Mouse (Mus musculus) spleen, postnatal 10 days (tissue): ENCODE measurements around the gene Pex11b.
"Not testable (repeated sequence)": the region's sequence is repeated elsewhere in the genome, so short reads cannot be mapped to it uniquely, and the experiment has no call there.

Experiments used
- DNase-seq, 2 experiments: peaks; one replicate each; pipeline ENCODE4 v3.0.0; 2021 to 2022; ENCODE audit warnings: low spot score in 2 of 2

Pex11b gene

DNA sequence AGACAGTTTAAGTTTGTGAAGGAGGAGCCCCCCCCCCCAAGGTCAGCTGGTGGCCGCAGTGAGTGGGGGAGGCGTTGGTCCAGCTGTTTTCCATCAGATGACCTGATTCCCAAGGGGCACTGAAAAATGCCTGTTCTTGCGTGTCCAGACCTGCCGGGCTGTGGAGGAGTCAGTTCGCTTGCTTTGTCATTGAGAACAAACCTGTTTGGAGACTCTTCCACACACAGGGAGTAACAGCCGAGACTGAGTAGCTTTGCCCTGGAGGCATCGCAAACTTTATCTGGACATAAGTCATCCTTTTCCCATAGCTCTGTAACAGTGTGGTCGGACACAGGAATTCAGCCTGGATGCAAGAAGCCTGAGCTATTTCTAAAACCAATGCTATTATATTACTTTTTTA, 39.3 kb downstream of the Pex11b start:
- DNase-seq, result no peak

DNA sequence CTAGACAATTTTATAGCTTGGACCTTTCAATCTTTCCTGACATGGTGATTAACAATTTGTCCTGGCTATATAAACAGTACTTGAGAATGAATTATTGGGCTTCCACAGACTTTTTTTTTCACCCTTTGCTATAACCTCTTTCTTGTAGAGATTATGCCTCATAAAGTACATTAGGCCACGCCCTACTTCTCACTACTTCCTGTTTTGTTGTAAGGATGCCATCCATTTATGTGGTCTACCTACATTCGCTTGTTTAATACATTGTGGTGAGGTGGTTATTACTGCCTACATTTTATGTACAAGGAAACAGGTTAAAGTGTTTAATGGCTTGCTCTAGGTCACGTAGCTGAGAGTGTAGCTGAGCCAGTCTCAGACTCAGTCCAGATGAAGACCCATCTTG, 40.0 kb downstream of the Pex11b start:
- no peak for DNase-seq

DNA sequence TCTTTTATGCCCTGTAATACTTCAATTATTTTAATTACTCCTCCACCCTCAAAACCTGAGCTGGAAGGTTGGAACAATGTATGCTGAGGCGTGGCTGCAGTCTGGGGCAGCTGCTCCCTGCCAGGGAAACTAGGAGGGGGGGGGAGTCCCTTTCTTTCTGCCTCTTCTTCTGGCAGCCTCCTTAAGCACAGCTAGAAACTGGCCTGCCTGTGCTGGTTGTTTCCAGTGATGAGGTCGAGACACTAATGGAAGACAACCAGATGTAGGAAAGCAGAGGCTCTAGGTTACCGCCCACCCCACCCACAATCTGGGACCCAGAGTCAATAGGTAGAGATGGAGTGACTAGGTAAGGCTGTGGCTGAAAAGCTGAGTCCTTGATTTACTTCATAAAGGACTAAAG, 40.5 kb downstream of the Pex11b start:
- no peak for DNase-seq

- no peak for DNase-seq
These were observed 43.3 kb downstream of the Pex11b start for GRCm38 (mm10) chr3:96678456-96678855.

GRCm38 (mm10) chr3:96679159-96679674, 44.0 kb downstream of the Pex11b start:
- DNase-seq, result no peak

DNA sequence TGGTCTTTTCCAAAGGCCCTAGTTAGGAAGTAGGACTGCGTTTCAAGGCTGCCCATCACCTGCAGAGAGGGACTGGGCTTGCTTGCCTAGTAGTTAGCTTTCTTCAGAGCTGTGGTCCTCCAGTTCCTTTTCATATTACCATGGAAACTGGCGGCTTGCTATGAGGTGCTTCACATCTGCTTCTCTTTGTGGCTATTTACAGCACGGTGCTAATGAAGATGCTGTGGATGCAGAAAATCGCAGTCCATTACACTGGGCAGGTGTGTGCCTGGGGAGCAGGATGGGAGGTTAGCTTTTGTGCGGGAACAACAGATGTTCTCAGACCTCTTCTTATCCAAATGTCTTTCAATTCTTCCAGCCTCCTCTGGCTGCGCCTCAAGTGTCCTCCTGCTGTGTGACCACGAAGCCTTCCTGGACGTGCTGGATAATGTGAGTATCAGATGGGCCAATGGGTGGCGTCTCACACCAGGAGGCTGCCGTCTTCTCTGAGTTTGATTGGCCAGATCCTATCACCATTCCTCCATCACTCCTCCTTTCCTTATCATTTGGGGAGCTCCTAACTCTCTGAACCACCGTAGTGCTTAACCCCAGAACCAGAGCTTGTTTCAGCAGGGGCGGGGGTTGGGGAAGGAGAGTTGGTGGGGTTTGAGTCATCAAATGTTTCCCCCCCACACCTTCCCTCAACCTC, 45.2 kb downstream of the Pex11b start:
- no peak for DNase-seq

DNA sequence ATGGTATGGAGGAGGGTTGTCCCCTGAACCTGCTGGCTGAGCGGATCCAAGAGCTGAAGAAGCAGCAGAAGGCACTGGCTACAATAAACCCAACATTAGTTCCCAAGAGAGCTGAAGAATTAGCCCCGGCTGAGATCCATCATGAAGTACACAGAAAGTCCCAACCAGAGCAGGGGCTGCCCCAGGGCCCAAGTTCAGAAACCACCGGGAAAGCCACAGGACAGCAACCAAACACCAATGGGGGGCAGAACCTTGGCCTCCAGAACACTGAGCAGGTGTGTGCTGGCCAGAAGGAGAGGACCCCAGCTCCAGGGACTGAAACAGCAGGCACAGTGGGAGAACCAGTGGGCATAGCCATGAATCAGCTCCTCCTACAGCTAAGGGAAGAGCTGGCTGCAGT, 48.3 kb downstream of the Pex11b start:
- DNase-seq, result no peak

DNA sequence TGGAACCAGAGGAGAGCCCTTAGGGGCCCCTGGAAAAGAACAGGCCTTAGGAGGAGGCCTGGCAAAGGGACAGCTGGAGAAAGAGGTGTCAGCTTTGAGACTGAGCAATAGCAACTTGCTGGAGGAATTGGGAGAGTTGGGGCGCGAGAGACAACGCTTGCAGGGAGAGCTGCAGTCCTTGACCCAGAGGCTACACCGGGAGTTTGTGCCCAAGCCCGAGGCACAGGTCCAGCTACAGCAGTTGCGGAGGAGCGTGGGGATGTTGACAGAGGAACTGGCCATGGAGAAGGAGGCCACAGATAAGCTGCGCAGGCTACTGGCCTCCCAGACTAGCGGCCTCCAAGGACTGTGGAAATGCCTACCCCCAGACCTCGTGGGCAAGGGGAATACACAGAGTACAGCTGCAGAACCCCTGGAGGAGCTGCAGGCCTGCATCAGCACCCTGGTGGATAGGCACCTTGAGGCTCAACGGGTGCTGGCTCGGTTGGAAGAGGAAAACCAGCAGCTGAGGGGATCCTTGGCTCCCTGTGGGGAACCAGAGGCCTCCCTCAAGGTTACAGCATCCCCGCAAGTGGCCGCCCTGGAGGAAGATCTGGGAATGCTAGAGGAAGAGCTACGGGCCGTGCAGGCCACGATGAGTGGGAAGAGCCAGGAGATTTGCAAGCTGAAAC, 49.1 kb downstream of the Pex11b start:
- no peak for DNase-seq

GRCm38 (mm10) chr3:96684822-96685156, 49.6 kb downstream of the Pex11b start:
- DNase-seq, result no peak

- not testable (repeated sequence) for DNase-seq
These were observed 50.9 kb downstream of the Pex11b start for GRCm38 (mm10) chr3:96686057-96686456.

- DNase-seq, result no peak
These were observed 53.7 kb downstream of the Pex11b start for GRCm38 (mm10) chr3:96688854-96689253.

DNA sequence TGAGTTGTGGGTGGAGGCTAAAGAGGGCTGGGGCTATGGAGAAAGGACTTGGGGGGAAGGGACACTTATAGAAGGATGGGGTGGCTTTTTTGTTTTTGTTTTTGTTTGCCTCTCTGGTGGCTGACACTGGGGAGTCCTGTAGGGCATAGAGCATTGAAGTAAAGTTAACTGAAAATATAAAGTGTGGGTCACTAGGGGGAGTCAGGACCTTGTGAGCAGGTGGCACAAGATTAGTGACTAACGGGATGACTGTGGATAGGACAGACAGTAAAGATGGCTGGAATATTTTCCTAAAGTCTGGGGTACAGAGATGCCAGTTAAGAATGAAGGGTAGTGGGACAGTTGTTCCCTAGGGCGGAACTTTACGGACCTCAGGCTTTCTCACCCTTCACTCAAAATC, 55.1 kb downstream of the Pex11b start:
- DNase-seq, result no peak

- DNase-seq, result no peak
These were observed 57.3 kb downstream of the Pex11b start for GRCm38 (mm10) chr3:96692506-96692905.

DNA sequence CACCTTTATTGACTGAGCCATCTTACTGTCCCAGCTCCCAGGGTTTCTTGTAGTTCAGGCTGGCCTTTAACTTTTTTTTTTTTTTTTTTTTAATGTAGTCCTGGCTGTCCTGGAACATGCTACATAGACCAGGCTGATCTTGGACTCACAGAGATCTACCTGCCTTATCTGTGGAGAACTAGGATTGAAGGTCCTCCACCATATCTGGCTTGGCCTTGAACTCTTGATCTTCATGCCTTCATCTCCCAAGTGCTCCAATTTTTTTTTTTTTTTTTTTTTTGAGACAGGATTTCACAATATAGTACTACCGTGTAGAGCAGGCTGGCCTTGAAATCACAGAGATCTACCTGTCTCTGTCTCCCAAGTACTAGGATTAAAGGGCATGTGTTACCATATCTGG, 58.4 kb downstream of the Pex11b start:
- DNase-seq, result no peak
